In the genomic region with DNA sequence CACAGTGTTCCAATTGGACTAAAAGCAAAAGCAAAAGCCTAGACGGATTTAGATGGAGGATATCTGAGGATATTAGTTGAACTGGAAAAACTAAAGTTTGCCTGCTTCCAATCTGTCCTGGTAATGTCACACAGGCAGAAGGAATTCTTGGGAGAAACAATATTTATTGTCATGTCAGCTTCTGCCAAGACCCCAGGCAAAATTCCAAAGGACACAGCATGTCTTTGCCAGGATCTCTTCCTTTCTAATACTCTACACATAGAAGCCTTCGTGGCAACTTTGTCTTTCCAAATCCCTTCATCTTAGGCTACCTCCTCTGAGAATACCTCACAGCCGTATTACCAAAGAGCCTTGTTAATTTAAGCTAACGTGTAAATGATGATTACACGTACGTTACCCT, we compare ENCODE assay signal across 12 mouse cellular contexts.
"Had no signal": no experiment of that assay in that cellular context is flagged by ENCODE, and none has a peak within 500 bp of the region (broad histone marks: within the 10 kb centered on the region; RNA-seq: fewer than 3 reads in every experiment).

No protein-coding gene starts in this region.

- H3K4me2 ChIP-seq: limb, embryonic 13.5 days; liver, embryonic 12.5 days; midbrain, embryonic 12.5 days; stomach, embryonic 15.5 days had no signal

- H3K9ac ChIP-seq: limb, embryonic 13.5 days; liver, embryonic 12.5 days; midbrain, embryonic 12.5 days; stomach, embryonic 15.5 days had no signal

- H3K27ac ChIP-seq: kidney, postnatal 0 days; limb, embryonic 13.5 days; liver, embryonic 12.5 days; macrophage; midbrain, embryonic 12.5 days; stomach, embryonic 15.5 days had no signal

- H3K4me1 ChIP-seq: stomach, embryonic 15.5 days had no signal

- H3K27me3 ChIP-seq: stomach, embryonic 15.5 days had no signal

- ATAC-seq: intestine, postnatal 0 days; liver, embryonic 12.5 days had no signal

- DNase-seq: kidney, adult 9 months; right cerebral cortex, postnatal 14 days; thymus, adult 2 months; thymus, postnatal 25 days had no signal

- H3K36me3 ChIP-seq: limb, embryonic 13.5 days; liver, embryonic 12.5 days; midbrain, embryonic 12.5 days; stomach, embryonic 15.5 days had no signal

- H3K9me3 ChIP-seq: limb, embryonic 13.5 days; liver, embryonic 12.5 days; megakaryocyte, embryonic 14.5 days; midbrain, embryonic 12.5 days; stomach, embryonic 15.5 days had no signal

- H3K4me3 ChIP-seq: limb, embryonic 13.5 days; liver, embryonic 12.5 days; megakaryocyte, embryonic 14.5 days; midbrain, embryonic 12.5 days; stomach, embryonic 15.5 days had no signal
